Mouse (Mus musculus) stomach, postnatal 0 days (tissue): ENCODE results near the gene Tcea2. TPM values are rescaled to one million over a fixed set of nuclear protein-coding genes. Genes with fewer than 3 reads are reported as not detected.

Experiments used
- ATAC-seq: fragments of 200-750 bp; cut with Nextera tagmentation; 2 replicates; pipeline ENCODE4 v1.8.0; 2017; ENCODE audit not compliant: low FRiP score, low TSS enrichment
- DNase-seq: peaks from one replicate; pipeline ENCODE4 v3.0.0-alpha.2; 2016; ENCODE audit warnings: low spot score
- H3K27ac ChIP-seq: fragments of 300-500 bp; sonication (generic); replicated peaks from 2 replicates; pipeline ENCODE4 v1.5.1; 2014; ENCODE audit warnings: mild to moderate bottlenecking, control low read depth
- H3K27me3 ChIP-seq: fragments of 300-500 bp; sonication (generic); 2 replicates; pipeline ENCODE4 v1.6.1; 2014; ENCODE audit warnings: low read length; ENCODE audit not compliant: control insufficient read depth, insufficient read depth
- H3K36me3 ChIP-seq: fragments of 300-500 bp; sonication (generic); 2 replicates; pipeline ENCODE4 v1.6.1; 2014; ENCODE audit warnings: low read length, mixed read lengths; ENCODE audit not compliant: control insufficient read depth, insufficient read depth
- H3K4me1 ChIP-seq: fragments of 300-500 bp; sonication (generic); replicated peaks from 2 replicates; pipeline ENCODE4 v1.6.1; 2014; ENCODE audit warnings: antibody characterized with exemption; ENCODE audit not compliant: control insufficient read depth, insufficient read depth
- H3K4me2 ChIP-seq: fragments of 300-500 bp; sonication (generic); replicated peaks from 2 replicates; pipeline ENCODE4 v1.6.1; 2014; ENCODE audit warnings: low read depth, mild to moderate bottlenecking, control low read depth, moderate library complexity
- H3K4me3 ChIP-seq: fragments of 300-500 bp; sonication (generic); 2 replicates; pipeline ENCODE4 v1.5.1; 2014; ENCODE audit warnings: low read depth, low read length, control low read depth
- H3K9ac ChIP-seq: fragments of 300-500 bp; sonication (generic); 2 replicates; pipeline ENCODE4 v1.6.1; 2014; ENCODE audit warnings: mild to moderate bottlenecking, low read length, control low read depth, mixed read lengths
- H3K9me3 ChIP-seq: fragments of 300-500 bp; sonication (generic); 2 replicates; pipeline ENCODE4 v1.6.1; 2016; ENCODE audit warnings: low read length; ENCODE audit not compliant: control insufficient read depth
- CTCF ChIP-seq: IDR thresholded peaks from 2 replicates; pipeline ENCODE4 v1.5.1; 2016; ENCODE audit warnings: antibody characterized with exemption, low read depth, mild to moderate bottlenecking, moderate library complexity
- EP300 ChIP-seq: optimal IDR thresholded peaks from 2 replicates; pipeline ENCODE3; 2016; ENCODE audit warnings: antibody characterized with exemption
- WGBS: fragments of 180-500 bp; shearing (Covaris S2); extraction: QIAGEN DNeasy Blood & Tissue Kit; methylation state at CpG from one replicate; pipeline ENCODE4 v1.1.7; 2014; 5-methylcytosine and 5-hydroxymethylcytosine counted together
- polyA plus RNA-seq: library from polyadenylated mRNA; unstranded; fragments of >200 nt; fragmentation: Nextera tagmentation; extraction: Ambion mirVana; gene quantifications from 2 replicates; pipeline ENCODE4 v1.2.1, GENCODE M21; 2015

Gene Tcea2
- polyA plus RNA-seq, 1 experiment from 2014 or later = 12.7 TPM

- Histone ChIP-seq H3K4me3 (no peak overlapping the region), H3K9me3 (no peaks in the 10 kb centered on the region), H3K4me2 (no peak overlapping the region), H3K27me3 (no peaks in the 10 kb centered on the region), H3K27ac (no peak overlapping the region), H3K9ac (no peak overlapping the region), H3K36me3 (no peaks in the 10 kb centered on the region), H3K4me1 (no peaks in the 10 kb centered on the region)
- DNase-seq = no peak
- TF ChIP-seq EP300 = no peak
- no peak for TF ChIP-seq CTCF
- WGBS = 62% methylated on average over 3 of the region's 3 CpGs
- ATAC-seq = no peak
These were observed 35.3 kb downstream of the Tcea2 start for GRCm38 (mm10) chr2:181715382-181715781.

- ATAC-seq (no peak), DNase-seq (no peak)
- Histone ChIP-seq H3K27ac (no peak overlapping the region), H3K9ac (no peak overlapping the region), H3K27me3 (no peaks in the 10 kb centered on the region), H3K36me3 (no peaks in the 10 kb centered on the region), H3K4me2 (no peak overlapping the region), H3K4me3 (no peak overlapping the region), H3K9me3 (no peaks in the 10 kb centered on the region), H3K4me1 (no peaks in the 10 kb centered on the region)
- WGBS = 32% methylated on average over 3 of the region's 3 CpGs
- TF ChIP-seq CTCF = no peak
- no peak for TF ChIP-seq EP300
These were observed 36.9 kb downstream of the Tcea2 start for GRCm38 (mm10) chr2:181716991-181717390.

GRCm38 (mm10) chr2:181720061-181720460, 40.0 kb downstream of the Tcea2 start:
- 27% methylated on average over 3 of the region's 3 CpGs for WGBS
- Histone ChIP-seq H3K36me3 (no peaks in the 10 kb centered on the region), H3K4me1 (no peaks in the 10 kb centered on the region), H3K4me3 (no peak overlapping the region), H3K9ac (no peak overlapping the region), H3K9me3 (no peaks in the 10 kb centered on the region), H3K27me3 (no peaks in the 10 kb centered on the region), H3K27ac (no peak overlapping the region), H3K4me2 (no peak overlapping the region)
- ATAC-seq = no peak
- no peak for DNase-seq
- TF ChIP-seq CTCF (no peak), EP300 (no peak)

DNA sequence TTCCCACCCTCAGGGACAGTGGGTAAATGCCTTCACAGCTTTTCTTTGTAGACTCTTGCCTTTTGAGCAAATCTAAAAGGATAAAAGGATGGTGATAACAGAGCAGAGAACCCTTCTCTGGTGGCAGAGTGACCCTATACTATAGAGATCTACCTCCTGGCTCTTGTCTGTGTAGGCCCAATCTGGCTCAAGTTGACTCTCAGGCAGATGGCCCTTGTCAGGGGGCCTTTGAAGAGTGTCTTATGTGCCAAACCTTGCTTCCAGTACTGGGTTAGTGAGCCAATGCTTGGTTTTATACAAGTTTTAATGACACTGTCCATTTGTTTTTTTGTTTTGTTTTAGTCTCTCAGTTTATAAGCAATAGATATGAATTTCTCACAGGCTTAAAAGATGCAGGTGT, 41.1 kb downstream of the Tcea2 start:
- Histone ChIP-seq H3K27ac (no peak overlapping the region), H3K9me3 (no peaks in the 10 kb centered on the region), H3K4me1 (no peaks in the 10 kb centered on the region), H3K9ac (no peak overlapping the region), H3K36me3 (no peaks in the 10 kb centered on the region), H3K4me3 (no peak overlapping the region), H3K27me3 (no peaks in the 10 kb centered on the region), H3K4me2 (no peak overlapping the region)
- no peak for DNase-seq
- no peak for ATAC-seq
- no peak for TF ChIP-seq CTCF

- Histone ChIP-seq H3K36me3 (no peaks in the 10 kb centered on the region), H3K27ac (no peak overlapping the region), H3K4me1 (no peaks in the 10 kb centered on the region), H3K4me3 (no peak overlapping the region), H3K9me3 (no peaks in the 10 kb centered on the region), H3K9ac (no peak overlapping the region), H3K27me3 (no peaks in the 10 kb centered on the region), H3K4me2 (no peak overlapping the region)
- WGBS = 10% methylated on average over 3 of the region's 3 CpGs
- DNase-seq (peak; percentile 49), ATAC-seq (no peak; the same call in 1 of the 2 replicates)
- TF ChIP-seq EP300 = no peak
- peak; percentile 76 for TF ChIP-seq CTCF
These were observed 42.1 kb downstream of the Tcea2 start for GRCm38 (mm10) chr2:181722213-181722612.

- WGBS = 42% methylated on average over 9 of the region's 9 CpGs
- no peak overlapping the region for H3K4me2 ChIP-seq
- no peaks in the 10 kb centered on the region for H3K36me3 ChIP-seq
- H3K27ac ChIP-seq = no peak overlapping the region
- H3K4me3 ChIP-seq = no peak overlapping the region
- TF ChIP-seq EP300 (no peak), CTCF (no peak)
- ATAC-seq (no peak), DNase-seq (no peak)
- no peaks in the 10 kb centered on the region for H3K4me1 ChIP-seq
- H3K9ac ChIP-seq = no peak overlapping the region
- H3K27me3 ChIP-seq = no peaks in the 10 kb centered on the region
- no peaks in the 10 kb centered on the region for H3K9me3 ChIP-seq
These were observed 47.7 kb downstream of the Tcea2 start for GRCm38 (mm10) chr2:181727659-181728262.
